Mouse (Mus musculus) adrenal gland, postnatal 4 days (tissue): ENCODE measurements around the gene Igf1r. TPM values are rescaled to one million over a fixed set of nuclear protein-coding genes. Genes with fewer than 3 reads are reported as not detected.

ENCODE experiments used
- DNase-seq, 2 experiments: peaks; one replicate each; pipeline ENCODE4 v3.0.0; 2021 to 2022; ENCODE audit warnings: low spot score in 2 of 2, mixed read lengths in 2 of 2
- total RNA-seq, 2 experiments: library from RNA; stranded (reverse); gene quantifications; 2 replicates each; pipeline ENCODE4 v1.2.3; 2021

Igf1r gene
- total RNA-seq, 2 experiments from 2014 or later, result 71.9 to 75.8 TPM

- DNase-seq, result no peak
These were observed 162.5 kb downstream of the Igf1r start for GRCm38 (mm10) chr7:68114983-68115715.

- DNase-seq, result no peak
These were observed 164.9 kb downstream of the Igf1r start for GRCm38 (mm10) chr7:68117567-68117966.

GRCm38 (mm10) chr7:68117981-68118380 is 165.4 kb downstream of the Igf1r start:
- no peak for DNase-seq

GRCm38 (mm10) chr7:68119605-68120004 is 167.0 kb downstream of the Igf1r start:
- DNase-seq, result no peak

- DNase-seq, result no peak
These were observed 169.8 kb downstream of the Igf1r start for GRCm38 (mm10) chr7:68122418-68122817.

- no peak for DNase-seq
These were observed 172.7 kb downstream of the Igf1r start for GRCm38 (mm10) chr7:68125347-68125746.

- DNase-seq, result no peak
These were observed 175.2 kb downstream of the Igf1r start for GRCm38 (mm10) chr7:68127799-68128261.

GRCm38 (mm10) chr7:68128271-68128674 is 175.6 kb downstream of the Igf1r start:
- DNase-seq, result no peak

GRCm38 (mm10) chr7:68129077-68129511 is 176.5 kb downstream of the Igf1r start:
- peak; percentile 87 to 96 for DNase-seq

GRCm38 (mm10) chr7:68129546-68130253 is 177.1 kb downstream of the Igf1r start:
- peak; percentile 65 to 71 for DNase-seq

- DNase-seq, result no peak
These were observed 178.4 kb downstream of the Igf1r start for GRCm38 (mm10) chr7:68130950-68131580.

- no peak for DNase-seq
These were observed 181.1 kb downstream of the Igf1r start for GRCm38 (mm10) chr7:68133679-68134078.

GRCm38 (mm10) chr7:68134948-68135347 is 182.3 kb downstream of the Igf1r start:
- DNase-seq, result no peak

- DNase-seq, result no peak
These were observed 183.4 kb downstream of the Igf1r start for GRCm38 (mm10) chr7:68136056-68136455.

- DNase-seq, result no peak
These were observed 186.8 kb downstream of the Igf1r start for GRCm38 (mm10) chr7:68139384-68139783.

- DNase-seq, result no peak
These were observed 187.6 kb downstream of the Igf1r start for GRCm38 (mm10) chr7:68140041-68140807.

- no peak for DNase-seq
These were observed 191.6 kb downstream of the Igf1r start for GRCm38 (mm10) chr7:68144266-68144665.

- DNase-seq, result no peak
These were observed 195.8 kb downstream of the Igf1r start for GRCm38 (mm10) chr7:68148297-68149048.

GRCm38 (mm10) chr7:68151892-68152291 is 199.3 kb downstream of the Igf1r start:
- DNase-seq, result no peak

- no peak for DNase-seq
These were observed 199.8 kb downstream of the Igf1r start for GRCm38 (mm10) chr7:68152458-68152857.
